Mouse (Mus musculus) E14TG2a.4 (cell line): ENCODE measurements around the gene Tmem143.

ENCODE experiments used
- CTCF ChIP-seq: conservative IDR thresholded peaks from 2 replicates; pipeline ENCODE4 v1.5.1; 2014; ENCODE audit warnings: low read length
- NANOG ChIP-seq: IDR thresholded peaks from 2 replicates; pipeline ENCODE4 v1.6.1; 2014; ENCODE audit warnings: borderline replicate concordance, low read length, mixed read lengths
- POU5F1 ChIP-seq: IDR thresholded peaks from 2 replicates; pipeline ENCODE4 v1.6.1; 2014; ENCODE audit warnings: low read length, borderline replicate concordance

- TF ChIP-seq POU5F1 (no peak), CTCF (no peak), NANOG (no peak)
Measured at GRCm38 (mm10) chr7:45869787-45870186, 27.0 kb upstream of the Tmem143 start.
